Mouse (Mus musculus) brain, adult 10 weeks (tissue): ENCODE measurements around the gene Gpr180. TPM values are rescaled to one million over a fixed set of nuclear protein-coding genes. Genes with fewer than 3 reads are reported as not detected.

Experiments
- polyA plus RNA-seq: library from polyadenylated mRNA; stranded (reverse); fragments of 350-450 nt; fragmentation: Illumina TruSeq; extraction: RNeasy Lipid Tissue Mini Kit (QIAGEN cat#74804); gene quantifications from one replicate; pipeline ENCODE4 v1.2.3, GENCODE M21; 2015; ENCODE audit warnings: low read depth, low replicate concordance

Gene Gpr180
- polyA plus RNA-seq, result 31.1 TPM

DNA sequence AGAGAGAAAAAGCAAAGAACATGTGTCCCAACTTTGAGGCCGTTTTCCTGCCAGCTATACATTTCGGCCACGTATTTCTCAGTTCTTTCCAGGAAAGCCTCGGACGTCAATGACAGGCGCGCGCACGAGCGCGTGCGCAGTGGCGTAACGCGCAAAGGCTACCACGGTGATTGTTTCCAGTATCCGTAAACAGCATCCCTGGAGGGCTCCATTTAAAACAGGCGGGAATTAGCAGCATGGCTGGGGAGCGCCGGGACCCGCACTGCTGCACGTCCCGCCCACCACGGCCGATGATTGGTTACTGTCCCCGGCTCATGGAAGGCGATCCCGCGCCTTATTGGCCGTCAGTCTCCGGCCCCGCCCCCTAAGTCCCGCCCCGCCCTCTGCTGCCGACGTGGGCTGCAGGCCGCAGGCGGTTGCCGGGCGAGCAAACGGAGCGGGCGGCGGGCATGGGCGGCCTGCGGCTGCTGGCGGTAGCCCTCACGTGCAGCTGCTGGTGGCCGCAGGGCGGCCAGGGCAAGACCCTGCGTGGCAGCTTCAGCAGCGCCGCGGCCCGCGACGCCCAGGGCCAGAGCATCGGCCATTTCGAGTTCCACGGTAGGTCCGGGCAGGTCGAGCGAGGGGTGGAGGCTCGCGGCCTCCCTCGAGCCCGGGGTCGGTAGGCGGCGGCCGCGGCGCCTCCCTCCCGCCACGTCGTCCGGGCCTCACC lies at the start of gene Gpr180:
Gpr180 (plus strand) TSS at position 415 of the 709 bp plus-strand sequence.

DNA sequence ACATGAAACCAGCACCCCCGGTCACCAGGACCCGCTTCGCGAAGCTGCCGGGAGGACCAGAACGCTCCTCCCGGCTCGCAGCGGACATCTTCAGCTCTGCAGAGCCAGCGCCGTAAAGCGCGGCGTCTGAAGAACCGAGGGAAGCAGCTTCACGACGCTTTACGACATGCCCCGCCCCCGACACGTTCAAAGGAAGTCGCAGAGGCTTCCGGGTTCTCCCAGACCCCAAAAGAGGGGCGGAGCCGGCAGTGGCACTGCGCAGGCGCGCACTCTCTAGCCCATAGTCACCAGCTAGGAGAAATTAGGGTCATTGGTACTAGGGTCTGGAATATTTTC lies 4.3 kb upstream of the Gpr180 start, which contains the start of gene Tgds:
Tgds (minus strand) TSS at position 114 of the 336 bp plus-strand sequence.

Other genes starting within 250 kb of the Gpr180 start
- 0.54 TPM for gene Dct, start 84.9 kb upstream of the Gpr180 start, polyA plus RNA-seq
- 7.3 TPM for gene Tgds, start 4.4 kb upstream of the Gpr180 start, polyA plus RNA-seq
- gene Sox21, start 99.9 kb downstream of the Gpr180 start, polyA plus RNA-seq, result 4.7 TPM
- gene Gm9376, start 129.8 kb downstream of the Gpr180 start, polyA plus RNA-seq, result not detected